Mouse (Mus musculus): Measurements from ENCODE around the gene Gm42906.

The Gm42906 gene

GRCm38 (mm10) chr5:151134202-151134601 lies 293.8 kb downstream of the Gm42906 start:
- H3K36me3 ChIP-seq (ENCODE audit: control insufficient read depth, insufficient read depth, low read length, poor library complexity, severe bottlenecking), result no peaks in the 10 kb centered on the region
- no peak for DNase-seq (ENCODE audit: low read depth, low spot score)

DNA sequence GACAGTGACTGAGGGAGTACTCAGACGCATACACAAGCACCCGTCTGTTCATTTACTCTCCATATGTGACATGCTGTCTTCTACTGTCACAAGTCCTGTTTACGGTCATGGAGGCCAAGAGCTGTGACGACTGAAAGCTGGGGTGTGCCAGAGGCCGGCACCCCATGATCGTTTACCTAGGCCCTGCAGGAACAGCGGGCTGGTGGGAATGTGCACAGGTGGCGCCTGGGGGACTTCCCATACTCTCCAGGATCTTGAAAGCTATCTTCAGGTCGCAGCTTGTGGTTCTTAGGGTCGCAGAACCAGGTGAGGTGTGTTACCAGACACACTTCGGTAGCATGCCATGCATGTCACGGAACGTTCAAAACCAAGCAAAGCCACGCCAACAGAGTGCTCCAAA lies 294.2 kb downstream of the Gm42906 start:
- Histone ChIP-seq H3K36me3 (ENCODE audit: control insufficient read depth, insufficient read depth, low read length, poor library complexity, severe bottlenecking) (no peaks in the 10 kb centered on the region), H3K27me3 (ENCODE audit: control insufficient read depth, insufficient read depth, low read length, poor library complexity, severe bottlenecking) (no peaks in the 10 kb centered on the region)
- no peak for DNase-seq (ENCODE audit: low read depth, low spot score)

More at GRCm38 (mm10) chr5:151134202-151134601, 293.8 kb downstream of the Gm42906 start:
- no peaks in the 10 kb centered on the region for H3K27me3 ChIP-seq (ENCODE audit: control insufficient read depth, insufficient read depth, low read length, poor library complexity, severe bottlenecking)

DNA sequence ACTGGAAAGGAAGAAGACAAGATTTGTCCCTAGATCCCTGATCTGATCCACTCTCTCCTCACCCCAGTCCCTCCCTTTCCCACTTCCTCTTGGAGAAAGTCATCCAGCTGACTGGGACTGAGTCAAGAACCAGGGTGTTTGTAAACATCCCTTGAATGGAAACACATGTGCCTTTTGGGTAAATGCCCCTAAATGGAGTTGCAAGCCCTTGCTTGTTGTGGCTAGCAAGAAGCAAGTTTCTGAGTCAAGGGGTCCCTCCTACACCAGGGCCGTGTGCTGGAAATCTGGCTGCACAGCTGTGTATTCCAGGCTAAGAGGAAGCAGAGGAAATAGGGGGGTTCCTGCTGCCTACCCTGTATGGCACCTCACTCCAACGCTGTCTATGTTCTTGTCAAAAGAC lies 298.2 kb downstream of the Gm42906 start:
- no peaks in the 10 kb centered on the region for H3K36me3 ChIP-seq (ENCODE audit: control insufficient read depth, insufficient read depth, low read length, poor library complexity, severe bottlenecking)
- no peaks in the 10 kb centered on the region for H3K27me3 ChIP-seq (ENCODE audit: control insufficient read depth, insufficient read depth, low read length, poor library complexity, severe bottlenecking)
- no peak for DNase-seq (ENCODE audit: low read depth, low spot score)

GRCm38 (mm10) chr5:151127298-151127717 lies 300.7 kb downstream of the Gm42906 start:
- no peak for DNase-seq (ENCODE audit: low read depth, low spot score)
- Histone ChIP-seq H3K27me3 (ENCODE audit: control insufficient read depth, insufficient read depth, low read length, poor library complexity, severe bottlenecking) (no peaks in the 10 kb centered on the region), H3K36me3 (ENCODE audit: control insufficient read depth, insufficient read depth, low read length, poor library complexity, severe bottlenecking) (no peaks in the 10 kb centered on the region)

DNA sequence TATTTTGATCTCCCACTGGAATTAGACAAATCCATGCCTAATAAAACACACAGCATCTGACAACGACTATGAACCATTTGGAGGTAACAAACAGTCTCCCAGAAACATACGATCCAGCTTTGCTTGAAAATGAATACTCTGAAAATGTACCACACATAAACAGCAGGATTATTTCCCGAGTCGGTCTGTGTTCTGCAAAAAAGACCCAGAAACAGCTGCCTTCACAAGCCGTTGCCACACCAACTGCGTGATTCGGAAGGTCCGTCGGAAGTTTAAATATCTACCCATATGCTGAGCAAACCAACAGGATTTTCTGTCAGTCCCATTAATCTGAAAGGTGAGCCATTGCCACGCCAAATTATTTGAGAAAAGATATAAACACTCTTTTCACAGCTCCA lies 301.4 kb downstream of the Gm42906 start:
- no peak for DNase-seq (ENCODE audit: low read depth, low spot score)
- Histone ChIP-seq H3K36me3 (ENCODE audit: control insufficient read depth, insufficient read depth, low read length, poor library complexity, severe bottlenecking) (no peaks in the 10 kb centered on the region), H3K27me3 (ENCODE audit: control insufficient read depth, insufficient read depth, low read length, poor library complexity, severe bottlenecking) (no peaks in the 10 kb centered on the region)

- DNase-seq (ENCODE audit: low read depth, low spot score), result no peak
- Histone ChIP-seq H3K36me3 (ENCODE audit: control insufficient read depth, insufficient read depth, low read length, poor library complexity, severe bottlenecking) (no peaks in the 10 kb centered on the region), H3K27me3 (ENCODE audit: control insufficient read depth, insufficient read depth, low read length, poor library complexity, severe bottlenecking) (no peaks in the 10 kb centered on the region)
These were observed 301.9 kb downstream of the Gm42906 start for GRCm38 (mm10) chr5:151125985-151126607.

DNA sequence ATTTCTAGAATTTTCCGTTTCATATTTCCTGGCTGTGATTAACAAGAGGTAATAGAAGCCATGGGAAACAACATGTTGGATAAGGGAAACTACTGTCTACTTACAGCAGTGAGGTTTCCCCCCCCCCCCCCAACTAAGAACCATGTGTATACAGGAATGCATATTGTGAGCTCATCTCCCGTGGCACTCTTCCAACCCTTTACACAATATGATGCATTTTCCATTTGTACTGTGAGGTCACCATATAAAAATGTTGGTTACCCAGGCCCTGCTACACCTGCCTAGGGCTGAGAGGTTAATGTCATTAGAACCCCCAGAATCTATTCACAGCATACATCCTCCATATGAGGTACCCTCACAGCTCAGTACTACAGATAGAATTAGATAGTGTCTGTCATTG lies 310.1 kb downstream of the Gm42906 start:
- DNase-seq (ENCODE audit: low read depth, low spot score), result no peak
- H3K36me3 ChIP-seq (ENCODE audit: control insufficient read depth, insufficient read depth, low read length, poor library complexity, severe bottlenecking), result no peaks in the 10 kb centered on the region
- no peaks in the 10 kb centered on the region for H3K27me3 ChIP-seq (ENCODE audit: control insufficient read depth, insufficient read depth, low read length, poor library complexity, severe bottlenecking)

DNA sequence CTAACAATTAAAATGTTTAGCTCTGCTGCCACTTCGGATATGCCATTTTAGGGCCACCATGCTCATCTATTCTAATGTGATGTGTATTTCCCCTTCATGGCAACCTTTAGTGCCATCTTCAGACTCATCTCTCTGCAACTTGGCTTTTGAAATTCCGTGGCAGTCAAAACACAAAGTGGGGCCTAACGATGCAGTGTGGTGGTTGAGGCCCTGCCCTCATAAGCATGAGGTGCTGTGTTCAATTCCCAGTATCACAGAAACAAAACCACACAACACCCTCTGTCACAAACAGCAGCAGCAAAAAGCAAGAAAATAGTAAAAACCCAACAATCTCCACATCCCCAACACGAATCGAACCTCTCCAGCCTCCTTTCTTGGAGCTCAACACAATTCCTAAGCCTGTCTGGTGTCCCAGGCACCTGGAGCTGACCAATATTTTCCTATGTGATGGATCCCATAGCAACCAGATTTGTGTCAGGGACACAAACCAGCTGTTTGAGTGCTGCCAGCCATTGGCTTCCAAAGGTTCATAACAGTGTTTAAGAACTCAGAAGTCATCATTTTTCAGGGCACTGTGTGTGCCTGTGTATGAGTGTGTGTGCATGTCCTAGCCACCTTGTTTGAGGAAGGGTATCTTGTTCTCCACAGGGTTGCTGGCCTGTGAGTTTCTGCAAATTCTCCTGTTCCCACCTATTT lies 311.6 kb downstream of the Gm42906 start:
- no peak for DNase-seq (ENCODE audit: low read depth, low spot score)
- Histone ChIP-seq H3K27me3 (ENCODE audit: control insufficient read depth, insufficient read depth, low read length, poor library complexity, severe bottlenecking) (no peaks in the 10 kb centered on the region), H3K36me3 (ENCODE audit: control insufficient read depth, insufficient read depth, low read length, poor library complexity, severe bottlenecking) (no peaks in the 10 kb centered on the region)

DNA sequence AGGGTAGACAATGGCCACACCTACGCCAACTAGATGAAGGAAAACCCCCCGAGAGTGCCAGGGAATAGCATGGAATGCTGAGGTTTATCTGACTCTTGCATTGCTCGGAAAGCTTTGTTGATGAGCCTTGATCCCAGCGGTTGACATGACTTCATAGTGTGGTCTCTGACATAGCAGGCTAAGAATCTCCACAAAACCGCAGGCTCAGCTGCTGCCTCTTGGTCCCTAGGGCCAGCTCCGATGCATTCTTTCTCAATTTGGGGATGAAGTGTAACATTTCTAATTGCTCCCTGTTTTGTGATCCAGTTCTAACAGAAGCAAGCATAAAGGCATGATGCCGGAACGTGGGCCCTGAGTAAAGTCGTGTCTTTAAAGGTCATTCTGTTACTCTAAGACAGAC lies 315.2 kb downstream of the Gm42906 start:
- Histone ChIP-seq H3K27me3 (ENCODE audit: control insufficient read depth, insufficient read depth, low read length, poor library complexity, severe bottlenecking) (no peaks in the 10 kb centered on the region), H3K36me3 (ENCODE audit: control insufficient read depth, insufficient read depth, low read length, poor library complexity, severe bottlenecking) (no peaks in the 10 kb centered on the region)
- DNase-seq (ENCODE audit: low read depth, low spot score), result no peak

- no peaks in the 10 kb centered on the region for H3K36me3 ChIP-seq (ENCODE audit: control insufficient read depth, insufficient read depth, low read length, poor library complexity, severe bottlenecking)
- DNase-seq (ENCODE audit: low read depth, low spot score), result no peak
- H3K27me3 ChIP-seq (ENCODE audit: control insufficient read depth, insufficient read depth, low read length, poor library complexity, severe bottlenecking), result no peaks in the 10 kb centered on the region
These were observed 316.7 kb downstream of the Gm42906 start for GRCm38 (mm10) chr5:151111080-151111871.

- DNase-seq (ENCODE audit: low read depth, low spot score), result no peak
- Histone ChIP-seq H3K27me3 (ENCODE audit: control insufficient read depth, insufficient read depth, low read length, poor library complexity, severe bottlenecking) (no peaks in the 10 kb centered on the region), H3K36me3 (ENCODE audit: control insufficient read depth, insufficient read depth, low read length, poor library complexity, severe bottlenecking) (no peaks in the 10 kb centered on the region)
These were observed 317.5 kb downstream of the Gm42906 start for GRCm38 (mm10) chr5:151110461-151110908.

GRCm38 (mm10) chr5:151109822-151110221 lies 318.1 kb downstream of the Gm42906 start:
- H3K36me3 ChIP-seq (ENCODE audit: control insufficient read depth, insufficient read depth, low read length, poor library complexity, severe bottlenecking), result no peaks in the 10 kb centered on the region
- no peak for DNase-seq (ENCODE audit: low read depth, low spot score)
- H3K27me3 ChIP-seq (ENCODE audit: control insufficient read depth, insufficient read depth, low read length, poor library complexity, severe bottlenecking), result no peaks in the 10 kb centered on the region

GRCm38 (mm10) chr5:151108955-151109354 lies 319.0 kb downstream of the Gm42906 start:
- no peaks in the 10 kb centered on the region for H3K36me3 ChIP-seq (ENCODE audit: control insufficient read depth, insufficient read depth, low read length, poor library complexity, severe bottlenecking)
- DNase-seq (ENCODE audit: low read depth, low spot score), result no peak
- H3K27me3 ChIP-seq (ENCODE audit: control insufficient read depth, insufficient read depth, low read length, poor library complexity, severe bottlenecking), result no peaks in the 10 kb centered on the region

GRCm38 (mm10) chr5:151108291-151108897 lies 319.6 kb downstream of the Gm42906 start:
- no peak for DNase-seq (ENCODE audit: low read depth, low spot score)
- Histone ChIP-seq H3K27me3 (ENCODE audit: control insufficient read depth, insufficient read depth, low read length, poor library complexity, severe bottlenecking) (no peaks in the 10 kb centered on the region), H3K36me3 (ENCODE audit: control insufficient read depth, insufficient read depth, low read length, poor library complexity, severe bottlenecking) (no peaks in the 10 kb centered on the region)

DNA sequence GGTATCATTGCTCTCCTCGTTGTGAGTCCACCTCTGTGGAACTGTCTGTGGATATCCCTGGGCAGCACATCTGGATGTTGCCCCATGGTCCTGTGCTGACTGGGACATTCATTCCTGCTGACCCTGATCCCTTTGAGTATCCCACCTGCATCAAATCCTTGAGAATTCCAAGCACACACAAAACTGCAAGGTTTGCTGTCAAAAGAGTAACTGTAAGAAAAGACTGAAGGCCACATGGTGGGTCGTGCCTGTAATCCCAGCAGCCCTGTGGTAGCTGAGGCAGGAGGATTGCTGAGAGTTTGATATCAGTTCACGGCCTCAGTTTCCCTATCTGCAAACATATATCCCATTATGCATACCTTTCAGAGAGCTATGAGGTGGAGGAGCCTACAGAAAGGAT lies 321.1 kb downstream of the Gm42906 start:
- Histone ChIP-seq H3K36me3 (ENCODE audit: control insufficient read depth, insufficient read depth, low read length, poor library complexity, severe bottlenecking) (no peaks in the 10 kb centered on the region), H3K27me3 (ENCODE audit: control insufficient read depth, insufficient read depth, low read length, poor library complexity, severe bottlenecking) (no peaks in the 10 kb centered on the region)
- no peak for DNase-seq (ENCODE audit: low read depth, low spot score)

Data from splenic B cell, adult 2 months (primary cell).